Mouse (Mus musculus) thymus, adult 2 months (tissue): ENCODE data around the gene Slc35b1.

Source experiments
- CTCF ChIP-seq: fragments of 200-500 bp; IDR thresholded peaks from 2 replicates; pipeline ENCODE4 v1.5.1; 2012; ENCODE audit warnings: mild to moderate bottlenecking, control low read depth, low read length, moderate library complexity, borderline replicate concordance; ENCODE audit not compliant: control insufficient read depth, poor library complexity, insufficient read depth; ENCODE audit errors: extremely low read depth
- POLR2A ChIP-seq: fragments of 200-500 bp; IDR thresholded peaks from 2 replicates; pipeline ENCODE4 v1.6.1; 2012; ENCODE audit warnings: mild to moderate bottlenecking, low read length, control low read depth, moderate library complexity; ENCODE audit not compliant: control insufficient read depth, poor library complexity, insufficient read depth; ENCODE audit errors: extremely low read depth

- TF ChIP-seq CTCF: no peak
- TF ChIP-seq POLR2A: no peak
Measured at GRCm38 (mm10) chr11:95384973-95385320, 455 bp downstream of the Slc35b1 start.
